Mouse (Mus musculus) right cerebral cortex, postnatal 36 days (tissue): ENCODE results near the gene Nme7.
A peak's percentile ranks its signal among the peaks of the same experiment; 100 is the strongest.

Experiments
- DNase-seq, 2 experiments: peaks; one replicate each; pipeline ENCODE4 v3.0.0; 2022; ENCODE audit warnings: low spot score in 2 of 2, mixed read lengths in 1 of 2

The Nme7 gene

GRCm38 (mm10) chr1:164383621-164384020 is 79.7 kb downstream of the Nme7 start:
- no peak for DNase-seq

- no peak for DNase-seq
Observed at GRCm38 (mm10) chr1:164384354-164384753, 80.4 kb downstream of the Nme7 start.

GRCm38 (mm10) chr1:164384972-164385371 is 81.1 kb downstream of the Nme7 start:
- no peak for DNase-seq

- DNase-seq: no peak
Observed at GRCm38 (mm10) chr1:164389743-164390142, 85.8 kb downstream of the Nme7 start.

- DNase-seq: no peak
Observed at GRCm38 (mm10) chr1:164392176-164392575, 88.3 kb downstream of the Nme7 start.

GRCm38 (mm10) chr1:164395131-164395780 is 91.3 kb downstream of the Nme7 start:
- peak in 1 of 2 experiments; percentile 65 for DNase-seq

GRCm38 (mm10) chr1:164397672-164398071 is 93.8 kb downstream of the Nme7 start:
- no peak for DNase-seq

- DNase-seq: no peak
Observed at GRCm38 (mm10) chr1:164399578-164399977, 95.7 kb downstream of the Nme7 start.

GRCm38 (mm10) chr1:164405385-164405802 is 101.5 kb downstream of the Nme7 start:
- no peak for DNase-seq

GRCm38 (mm10) chr1:164406506-164406905 is 102.6 kb downstream of the Nme7 start:
- DNase-seq: no peak

- DNase-seq: no peak
Observed at GRCm38 (mm10) chr1:164408655-164409054, 104.7 kb downstream of the Nme7 start.

- no peak for DNase-seq
Observed at GRCm38 (mm10) chr1:164411306-164411705, 107.4 kb downstream of the Nme7 start.

- no peak for DNase-seq
Observed at GRCm38 (mm10) chr1:164412906-164413305, 109.0 kb downstream of the Nme7 start.

GRCm38 (mm10) chr1:164413608-164414007 is 109.7 kb downstream of the Nme7 start:
- DNase-seq: no peak

GRCm38 (mm10) chr1:164415347-164415751 is 111.4 kb downstream of the Nme7 start:
- DNase-seq: no peak

GRCm38 (mm10) chr1:164416692-164417394 is 112.9 kb downstream of the Nme7 start:
- DNase-seq: no peak

GRCm38 (mm10) chr1:164417604-164418003 is 113.7 kb downstream of the Nme7 start:
- no peak for DNase-seq

- no peak for DNase-seq
Observed at GRCm38 (mm10) chr1:164418320-164418719, 114.4 kb downstream of the Nme7 start.

- DNase-seq: no peak
Observed at GRCm38 (mm10) chr1:164419401-164419800, 115.5 kb downstream of the Nme7 start.

- DNase-seq: no peak
Observed at GRCm38 (mm10) chr1:164420623-164421354, 116.9 kb downstream of the Nme7 start.

GRCm38 (mm10) chr1:164426227-164426626 is 122.3 kb downstream of the Nme7 start:
- DNase-seq: no peak

- DNase-seq: no peak
Observed at GRCm38 (mm10) chr1:164427777-164428176, 123.9 kb downstream of the Nme7 start.

- no peak for DNase-seq
Observed at GRCm38 (mm10) chr1:164428644-164429043, 124.7 kb downstream of the Nme7 start.
